Mouse (Mus musculus): ENCODE results near the gene Calu.

GRCm38 (mm10) chr6:29426331-29426730 lies 78.5 kb downstream of the Calu start:
- TF ChIP-seq CTCF (IDR thresholded peaks at IDR 0.05; ENCODE audit: borderline replicate concordance, control insufficient read depth, extremely low read depth, insufficient read depth, low read length, poor library complexity) (no peak), POLR2A (IDR thresholded peaks at IDR 0.05; ENCODE audit: control insufficient read depth, extremely low read depth, insufficient read depth, low read length, poor library complexity) (no peak)
